Mouse (Mus musculus) stomach, postnatal 0 days (tissue): ENCODE results near the gene Atp5j. TPM values are rescaled to one million over a fixed set of nuclear protein-coding genes. Genes with fewer than 3 reads are reported as not detected.
A peak's percentile ranks its signal among the peaks of the same experiment; 100 is the strongest.

ENCODE experiments used
- ATAC-seq: fragments of 200-750 bp; cut with Nextera tagmentation; 2 replicates; pipeline ENCODE4 v1.8.0; 2017; ENCODE audit not compliant: low FRiP score, low TSS enrichment
- DNase-seq: peaks from one replicate; pipeline ENCODE4 v3.0.0-alpha.2; 2016; ENCODE audit warnings: low spot score
- H3K27ac ChIP-seq: fragments of 300-500 bp; sonication (generic); replicated peaks from 2 replicates; pipeline ENCODE4 v1.5.1; 2014; ENCODE audit warnings: mild to moderate bottlenecking, control low read depth
- H3K27me3 ChIP-seq: fragments of 300-500 bp; sonication (generic); 2 replicates; pipeline ENCODE4 v1.6.1; 2014; ENCODE audit warnings: low read length; ENCODE audit not compliant: control insufficient read depth, insufficient read depth
- H3K36me3 ChIP-seq: fragments of 300-500 bp; sonication (generic); 2 replicates; pipeline ENCODE4 v1.6.1; 2014; ENCODE audit warnings: low read length, mixed read lengths; ENCODE audit not compliant: control insufficient read depth, insufficient read depth
- H3K4me1 ChIP-seq: fragments of 300-500 bp; sonication (generic); replicated peaks from 2 replicates; pipeline ENCODE4 v1.6.1; 2014; ENCODE audit warnings: antibody characterized with exemption; ENCODE audit not compliant: control insufficient read depth, insufficient read depth
- H3K4me2 ChIP-seq: fragments of 300-500 bp; sonication (generic); replicated peaks from 2 replicates; pipeline ENCODE4 v1.6.1; 2014; ENCODE audit warnings: low read depth, mild to moderate bottlenecking, control low read depth, moderate library complexity
- H3K4me3 ChIP-seq: fragments of 300-500 bp; sonication (generic); 2 replicates; pipeline ENCODE4 v1.5.1; 2014; ENCODE audit warnings: low read depth, low read length, control low read depth
- H3K9ac ChIP-seq: fragments of 300-500 bp; sonication (generic); 2 replicates; pipeline ENCODE4 v1.6.1; 2014; ENCODE audit warnings: mild to moderate bottlenecking, low read length, control low read depth, mixed read lengths
- H3K9me3 ChIP-seq: fragments of 300-500 bp; sonication (generic); 2 replicates; pipeline ENCODE4 v1.6.1; 2016; ENCODE audit warnings: low read length; ENCODE audit not compliant: control insufficient read depth
- CTCF ChIP-seq: IDR thresholded peaks from 2 replicates; pipeline ENCODE4 v1.5.1; 2016; ENCODE audit warnings: antibody characterized with exemption, low read depth, mild to moderate bottlenecking, moderate library complexity
- EP300 ChIP-seq: optimal IDR thresholded peaks from 2 replicates; pipeline ENCODE3; 2016; ENCODE audit warnings: antibody characterized with exemption
- WGBS: fragments of 180-500 bp; shearing (Covaris S2); extraction: QIAGEN DNeasy Blood & Tissue Kit; methylation state at CpG from one replicate; pipeline ENCODE4 v1.1.7; 2014; 5-methylcytosine and 5-hydroxymethylcytosine counted together
- polyA plus RNA-seq: library from polyadenylated mRNA; unstranded; fragments of >200 nt; fragmentation: Nextera tagmentation; extraction: Ambion mirVana; gene quantifications from 2 replicates; pipeline ENCODE4 v1.2.1, GENCODE M21; 2015

Gene Atp5j
- polyA plus RNA-seq, 1 experiment from 2014 or later = 984 TPM

DNA sequence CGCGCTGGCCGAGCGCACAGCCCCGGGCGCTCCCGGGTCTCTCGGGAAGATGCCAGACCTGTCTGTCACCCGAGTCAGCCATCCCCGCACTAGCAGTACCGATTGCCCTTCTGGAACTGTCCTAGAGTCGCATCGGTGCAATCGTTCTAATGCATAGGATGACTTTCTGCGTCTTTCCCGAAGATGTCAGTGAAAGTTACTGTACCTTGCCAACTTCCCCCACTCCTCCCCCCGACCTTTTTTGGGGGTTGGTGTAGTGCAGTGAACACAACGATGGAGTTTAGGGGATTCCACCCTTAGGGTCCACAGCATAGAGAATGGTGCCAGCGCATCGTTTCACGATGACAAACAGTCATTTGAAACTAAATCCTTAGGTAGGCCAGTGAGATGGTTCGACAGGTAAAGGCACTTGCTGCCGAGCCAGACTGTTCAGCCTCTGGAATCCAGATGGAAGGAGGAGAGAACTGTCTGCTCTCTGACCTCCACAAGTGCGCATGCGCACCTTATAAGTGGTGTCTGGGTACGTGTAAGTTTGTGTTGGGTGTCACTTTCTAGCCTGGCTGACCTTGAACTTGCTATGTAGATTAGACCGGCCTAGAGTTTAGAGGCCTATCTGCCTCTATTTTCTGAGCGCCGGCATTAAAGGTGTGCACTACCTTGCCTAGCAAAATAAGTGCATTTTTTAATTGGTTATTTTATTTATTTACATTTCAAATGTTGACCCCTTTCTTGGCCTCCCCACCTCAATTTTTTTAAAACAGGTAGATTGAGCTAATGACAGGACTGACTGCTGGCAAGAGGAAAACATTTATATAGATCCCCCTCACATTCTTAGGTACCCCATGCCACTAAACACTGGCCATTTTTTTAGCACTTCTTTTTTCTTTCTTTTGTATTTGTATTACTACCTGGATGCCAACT, 658 bp upstream of the Atp5j start:
- no peaks in the 10 kb centered on the region for H3K27me3 ChIP-seq
- 4% methylated on average over 27 of the region's 29 CpGs for WGBS
- peak overlapping the region; percentile 100 for H3K9ac ChIP-seq
- DNase-seq = peak; percentile 68
- no peaks in the 10 kb centered on the region for H3K9me3 ChIP-seq
- H3K4me1 ChIP-seq = no peaks in the 10 kb centered on the region
- peak; percentile 19 for ATAC-seq
- TF ChIP-seq EP300 (no peak), CTCF (no peak)
- peak overlapping the region; percentile 88 for H3K4me3 ChIP-seq
- peak overlapping the region; percentile 100 for H3K27ac ChIP-seq
- H3K4me2 ChIP-seq = peak overlapping the region; percentile 84
- H3K36me3 ChIP-seq = peaks cover 4% of the 10 kb centered on the region

DNA sequence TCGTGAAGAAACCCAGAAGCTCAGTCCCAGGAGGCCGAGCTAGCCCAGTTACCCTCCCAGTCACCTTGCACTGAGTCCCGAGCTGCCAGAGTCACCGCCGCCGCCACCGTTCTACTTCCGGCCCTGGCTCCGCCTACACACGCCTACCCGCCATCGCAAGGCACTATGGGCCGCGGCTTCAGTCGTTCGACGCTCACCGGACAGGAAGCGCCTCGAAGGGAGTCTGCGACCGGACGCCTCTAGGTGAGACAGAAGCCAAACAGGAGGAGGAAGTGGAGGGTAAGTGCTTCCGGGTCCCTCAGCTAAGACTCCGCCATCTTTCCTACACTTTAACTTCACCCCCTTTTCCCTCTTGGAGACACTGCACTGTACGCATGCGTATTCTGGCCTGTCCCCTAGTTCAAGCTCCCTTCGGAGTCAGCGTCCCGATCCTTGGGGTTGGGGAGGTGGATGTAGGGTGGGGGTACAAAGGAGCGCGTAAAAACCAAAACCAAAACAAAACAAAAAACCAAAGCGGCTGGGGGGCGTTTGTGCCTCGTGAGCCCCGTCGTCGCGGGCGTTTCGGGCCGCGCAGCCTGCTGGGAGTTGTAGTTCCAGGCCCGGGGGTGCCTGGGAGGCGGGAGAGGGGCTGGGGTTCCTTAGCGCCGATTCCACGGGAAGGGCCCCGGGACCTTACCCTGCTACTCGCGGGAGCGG, 532 bp downstream of the Atp5j start, which contains the start of gene Gabpa:
Gabpa (plus strand) TSS at position 181 of the 696 bp plus-strand sequence.
- Histone ChIP-seq H3K4me3 (peak within 1 kb of the TSS; percentile 88), H3K9me3 (no peaks in the 10 kb centered on the region), H3K9ac (peak within 1 kb of the TSS; percentile 100), H3K27ac (peak within 1 kb of the TSS; percentile 100), H3K4me1 (no peaks in the 10 kb centered on the region), H3K36me3 (peaks cover 5% of the 10 kb centered on the region), H3K27me3 (no peaks in the 10 kb centered on the region), H3K4me2 (peak within 1 kb of the TSS; percentile 84)
- DNase-seq (peak; percentile 95), ATAC-seq (peak; percentile 99)
- TF ChIP-seq CTCF (peak; percentile 3; the same call in 1 of the 2 replicates), EP300 (no peak)
- under 1% methylated on average over 52 of the region's 52 CpGs for WGBS

DNA sequence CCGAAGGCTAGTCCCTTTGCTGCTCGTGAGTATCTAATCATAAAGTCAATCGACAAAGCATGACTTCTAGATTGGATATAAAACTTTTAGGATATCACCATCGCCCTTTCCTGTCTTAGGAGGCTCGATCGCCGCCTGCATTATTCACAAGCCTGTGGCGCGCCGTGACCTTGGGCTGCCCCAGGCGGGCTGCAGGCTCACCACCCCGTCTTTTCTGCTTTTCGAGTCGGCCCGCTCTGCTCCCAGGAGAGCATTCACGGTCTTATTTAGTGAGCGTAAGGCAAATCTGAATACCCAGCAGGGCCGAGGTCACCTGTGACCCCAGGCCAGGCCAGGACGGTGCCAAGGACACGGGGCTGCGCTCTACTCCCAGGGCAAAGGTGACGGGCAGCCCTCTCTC, 1.1 kb downstream of the Atp5j start:
- ATAC-seq (no peak), DNase-seq (no peak)
- WGBS = 0% methylated on average over 22 of the region's 22 CpGs
- TF ChIP-seq EP300 (no peak), CTCF (no peak)
- H3K4me1 ChIP-seq = no peaks in the 10 kb centered on the region
- peak overlapping the region; percentile 84 for H3K4me2 ChIP-seq
- peak overlapping the region; percentile 100 for H3K9ac ChIP-seq
- peaks cover 7% of the 10 kb centered on the region for H3K36me3 ChIP-seq
- H3K4me3 ChIP-seq = peak overlapping the region; percentile 88
- H3K27me3 ChIP-seq = no peaks in the 10 kb centered on the region
- peak overlapping the region; percentile 100 for H3K27ac ChIP-seq
- no peaks in the 10 kb centered on the region for H3K9me3 ChIP-seq

DNA sequence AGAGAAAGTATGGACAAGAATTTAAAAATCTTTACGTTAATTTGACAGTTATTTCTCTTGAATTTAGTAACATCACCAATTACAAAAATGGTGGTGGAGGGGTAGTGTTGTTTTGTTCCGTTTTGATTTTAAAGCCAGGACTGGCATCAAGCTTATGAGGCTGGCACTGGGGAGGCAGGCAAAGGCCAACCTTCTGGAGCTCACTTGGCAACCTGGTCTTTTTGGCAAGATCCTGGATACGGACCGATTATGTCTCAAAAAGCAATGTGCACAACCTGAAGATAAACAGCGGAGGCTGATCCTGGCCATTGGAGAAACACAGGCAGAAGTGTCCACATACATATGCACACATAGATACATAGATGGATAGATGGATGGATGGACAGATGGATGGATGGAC, 2.7 kb downstream of the Atp5j start:
- H3K27ac ChIP-seq = no peak overlapping the region
- no peak overlapping the region for H3K9ac ChIP-seq
- no peak overlapping the region for H3K4me3 ChIP-seq
- no peaks in the 10 kb centered on the region for H3K4me1 ChIP-seq
- H3K9me3 ChIP-seq = no peaks in the 10 kb centered on the region
- no peak overlapping the region for H3K4me2 ChIP-seq
- ATAC-seq (no peak), DNase-seq (no peak)
- WGBS = 90% methylated on average over 5 of the region's 5 CpGs
- no peak for TF ChIP-seq CTCF
- TF ChIP-seq EP300 = no peak
- peaks cover 14% of the 10 kb centered on the region for H3K36me3 ChIP-seq
- H3K27me3 ChIP-seq = no peaks in the 10 kb centered on the region

DNA sequence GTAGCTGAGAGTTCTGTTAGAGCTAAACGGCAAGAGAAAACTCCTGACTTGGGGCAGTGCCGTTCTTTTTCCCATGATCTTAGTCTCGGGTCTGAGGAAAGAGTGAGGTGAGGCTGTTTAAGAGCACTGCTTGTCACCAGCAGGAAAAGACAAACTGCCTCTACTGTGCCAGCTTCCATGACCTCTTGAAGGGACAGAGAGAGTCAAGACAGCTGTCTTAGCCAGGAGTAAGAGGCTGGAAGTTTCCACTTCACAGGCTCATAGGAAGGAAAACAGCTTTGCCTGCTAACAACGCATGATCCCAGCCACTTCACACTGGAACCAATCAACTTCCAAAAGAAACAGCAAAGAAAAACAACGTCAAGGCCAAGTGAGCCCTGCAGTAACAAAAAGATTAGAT, 3.7 kb downstream of the Atp5j start:
- no peaks in the 10 kb centered on the region for H3K9me3 ChIP-seq
- H3K4me3 ChIP-seq = no peak overlapping the region
- 73% methylated on average over 5 of the region's 5 CpGs for WGBS
- DNase-seq = no peak
- no peak for ATAC-seq
- H3K27ac ChIP-seq = 0 out of 2 replicates have a peak overlapping the region, but pooled peaks have one; percentile 13
- no peaks in the 10 kb centered on the region for H3K4me1 ChIP-seq
- H3K27me3 ChIP-seq = no peaks in the 10 kb centered on the region
- H3K4me2 ChIP-seq = no peak overlapping the region
- TF ChIP-seq CTCF (no peak), EP300 (no peak)
- H3K9ac ChIP-seq = no peak overlapping the region
- H3K36me3 ChIP-seq = peaks cover 14% of the 10 kb centered on the region
